Mouse (Mus musculus) frontal cortex, postnatal 10 days (tissue): Measurements from ENCODE around the gene Atxn10.
"Not testable (repeated sequence)": the region's sequence is repeated elsewhere in the genome, so short reads cannot be mapped to it uniquely, and the experiment has no call there.

ENCODE experiments used
- DNase-seq, 2 experiments: peaks; one replicate each; pipeline ENCODE4 v3.0.0; 2022; ENCODE audit warnings: low spot score in 2 of 2, mixed read lengths in 1 of 2

Gene Atxn10

GRCm38 (mm10) chr15:85335671-85336300, at the start of gene Atxn10:
Atxn10 (plus strand) TSS chr15:85336245.
- DNase-seq, result peak; percentile 25 to 48

- DNase-seq, result no peak
Observed at GRCm38 (mm10) chr15:85294632-85295031, 41.4 kb upstream of the Atxn10 start.

GRCm38 (mm10) chr15:85295544-85295943, 40.5 kb upstream of the Atxn10 start:
- DNase-seq, result no peak

- DNase-seq, result no peak
Observed at GRCm38 (mm10) chr15:85295977-85296376, 40.1 kb upstream of the Atxn10 start.

GRCm38 (mm10) chr15:85296538-85296937, 39.5 kb upstream of the Atxn10 start:
- DNase-seq, result no peak

- DNase-seq, result no peak
Observed at GRCm38 (mm10) chr15:85298167-85298781, 37.8 kb upstream of the Atxn10 start.

GRCm38 (mm10) chr15:85298946-85299345, 37.1 kb upstream of the Atxn10 start:
- DNase-seq, result no peak

- DNase-seq, result no peak
Observed at GRCm38 (mm10) chr15:85303241-85303640, 32.8 kb upstream of the Atxn10 start.

- DNase-seq, result no peak
Observed at GRCm38 (mm10) chr15:85303976-85304375, 32.1 kb upstream of the Atxn10 start.

GRCm38 (mm10) chr15:85307061-85307660, 28.9 kb upstream of the Atxn10 start:
- DNase-seq, result no peak

- DNase-seq, result no peak
Observed at GRCm38 (mm10) chr15:85311058-85311657, 24.9 kb upstream of the Atxn10 start.

- peak; percentile 48 to 83 for DNase-seq
Observed at GRCm38 (mm10) chr15:85315378-85316025, 20.5 kb upstream of the Atxn10 start.

- DNase-seq, result no peak
Observed at GRCm38 (mm10) chr15:85316342-85317140, 19.5 kb upstream of the Atxn10 start.

- no peak for DNase-seq
Observed at GRCm38 (mm10) chr15:85319924-85320668, 15.9 kb upstream of the Atxn10 start.

GRCm38 (mm10) chr15:85323214-85323613, 12.8 kb upstream of the Atxn10 start:
- DNase-seq, result no peak

GRCm38 (mm10) chr15:85324426-85324825, 11.6 kb upstream of the Atxn10 start:
- no peak for DNase-seq

GRCm38 (mm10) chr15:85327808-85328207, 8.2 kb upstream of the Atxn10 start:
- DNase-seq, result peak in 1 of 2 experiments; percentile 32

- DNase-seq, result not testable (repeated sequence)
Observed at GRCm38 (mm10) chr15:85328455-85328854, 7.6 kb upstream of the Atxn10 start.

GRCm38 (mm10) chr15:85329096-85329495, 6.9 kb upstream of the Atxn10 start:
- no peak for DNase-seq

- no peak for DNase-seq
Observed at GRCm38 (mm10) chr15:85330024-85330423, 6.0 kb upstream of the Atxn10 start.

GRCm38 (mm10) chr15:85333511-85333910, 2.5 kb upstream of the Atxn10 start:
- not testable (repeated sequence) for DNase-seq
